Mouse (Mus musculus): ENCODE results near the gene Kcnn4. TPM values are rescaled to one million over a fixed set of nuclear protein-coding genes. Genes with fewer than 3 reads are reported as not detected.

Kcnn4 gene
- polyA plus RNA-seq, 1 experiment from 2014 or later: not detected

DNA sequence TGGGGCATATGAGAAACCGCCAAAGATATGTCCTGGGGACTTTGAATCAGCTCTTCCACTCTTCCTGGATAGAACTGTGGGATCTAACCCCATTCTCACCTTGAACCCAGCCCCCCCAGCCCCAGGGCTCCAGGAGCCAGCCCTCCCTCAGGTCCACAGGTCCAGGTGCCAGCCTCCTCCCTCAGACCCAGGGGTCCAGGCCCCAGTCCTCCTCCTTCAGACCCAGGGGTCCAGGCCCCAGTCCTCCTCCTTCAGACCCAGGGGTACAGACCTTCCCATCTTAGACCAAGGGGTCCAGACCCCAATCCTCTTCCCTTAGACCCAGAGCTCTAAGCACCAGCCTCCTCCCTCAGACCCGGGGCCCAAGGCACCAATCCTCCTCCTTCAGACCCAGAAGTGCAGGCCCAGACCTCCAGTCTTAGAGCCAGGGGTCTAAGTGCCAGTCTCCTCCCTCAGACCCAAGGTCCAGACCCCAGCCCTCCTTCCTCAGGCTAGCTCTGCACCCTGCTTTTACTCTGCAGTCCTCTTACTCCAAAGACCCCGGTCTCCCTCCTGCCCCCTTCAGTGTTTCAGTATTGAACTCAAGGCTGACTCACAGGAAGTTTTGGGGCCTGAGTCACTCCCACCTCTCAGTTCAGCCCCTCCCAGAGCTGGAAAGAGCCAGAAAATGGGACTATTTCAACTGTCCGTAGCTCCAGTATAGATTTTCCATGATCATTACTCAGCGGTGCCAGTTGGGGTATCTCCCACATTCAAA is 4.6 kb upstream of the Kcnn4 start:
- no peak for DNase-seq (ENCODE audit: low read depth, low spot score)
- peak; percentile 25 for ATAC-seq
- in situ Hi-C loops (cut with MboI; ENCODE audit: low pct_unique_long_range_greater_than_20kb): loop anchor here (5.0 kb wide), 1 partner anchor 42 kb away; no protein-coding TSS in a partner anchor

DNA sequence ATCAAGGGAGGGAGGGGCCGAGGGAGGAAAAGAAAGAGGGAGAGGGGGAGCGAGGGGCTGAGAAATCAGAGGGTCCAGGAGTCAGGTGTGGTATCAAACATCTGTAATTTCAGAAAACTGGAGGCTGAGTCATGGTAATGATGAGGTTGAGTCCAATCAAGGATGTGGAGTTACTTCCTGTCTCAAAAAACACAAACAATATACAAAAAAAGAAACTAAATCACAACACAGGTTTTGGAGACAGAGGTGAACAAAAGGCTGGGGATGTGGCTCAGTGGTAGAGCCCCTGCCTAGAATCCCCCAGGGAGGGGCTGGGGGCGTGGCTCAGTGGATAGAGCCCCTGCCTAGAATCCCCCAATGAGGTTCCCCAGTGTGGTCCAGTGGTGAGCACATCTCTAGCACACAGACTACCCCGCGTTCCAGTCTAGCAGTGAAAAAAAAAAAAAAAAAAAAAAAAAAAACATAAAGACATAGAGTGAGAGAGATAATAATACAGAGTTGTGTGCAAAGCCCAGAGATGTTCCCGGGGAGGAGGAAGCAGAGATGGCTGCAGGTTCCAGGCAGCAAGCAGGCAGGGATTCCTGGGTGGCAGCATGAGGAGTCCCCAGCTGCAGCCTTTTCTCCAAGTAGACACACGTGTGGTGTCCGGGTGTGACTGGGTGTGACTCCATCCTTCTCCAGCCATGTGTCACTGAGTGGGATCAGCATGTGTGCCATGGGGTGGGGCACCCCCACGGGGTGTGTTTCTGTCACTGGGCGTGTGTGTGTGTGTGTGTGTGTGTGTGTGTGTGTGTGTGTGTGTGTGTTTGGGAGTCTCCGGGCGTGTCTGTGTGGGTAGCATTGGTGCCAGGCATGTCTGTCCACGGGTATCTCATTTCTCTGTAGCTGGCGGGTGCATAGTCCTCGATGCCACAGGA is 3.1 kb upstream of the Kcnn4 start:
- no peak for DNase-seq (ENCODE audit: low read depth, low spot score)

More for the DNA sequence above, 4.6 kb upstream of the Kcnn4 start:
- no peaks in the 10 kb centered on the region for H3K27me3 ChIP-seq
- ChIA-PET POLR2A (interaction anchor here (0.7 to 1.6 kb wide), 4 partner anchors 19 to 40 kb away, joined by 3 to 4 read pairs (median 4); partner anchors contain the start of gene Smg9), CTCF (interaction anchor here (0.7 to 3.5 kb wide), 12 partner anchors 11 to 107 kb away, joined by 3 to 26 read pairs (median 3); partner anchors contain the start of gene Smg9)
- no peak for TF ChIP-seq CTCF (IDR thresholded peaks at IDR 0.05)

DNA sequence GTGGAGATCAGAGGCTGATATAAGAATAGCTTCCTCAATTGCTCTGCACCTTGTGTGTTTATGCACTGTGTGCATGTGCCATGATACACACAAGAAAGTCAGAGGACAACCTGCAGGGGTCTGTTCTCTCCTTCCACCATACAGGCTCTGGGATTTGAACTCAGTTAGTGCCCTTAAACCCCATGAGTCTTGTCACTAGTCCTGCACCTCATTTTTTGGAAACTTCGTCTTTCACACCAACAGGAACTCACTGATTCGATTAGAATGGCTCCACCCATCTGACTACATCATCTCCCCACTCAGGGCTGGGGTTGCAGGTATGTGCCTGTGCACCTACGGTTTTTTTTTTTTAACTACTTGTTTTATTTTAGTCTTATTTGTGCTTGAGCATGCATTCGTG is 1.8 kb upstream of the Kcnn4 start:
- ATAC-seq (no peak), DNase-seq (ENCODE audit: low read depth, low spot score) (no peak)
- ChIA-PET POLR2A (no interaction called here), CTCF (no interaction called here)
- in situ Hi-C loops (cut with MboI; ENCODE audit: low pct_unique_long_range_greater_than_20kb): loop anchor here (5.0 kb wide), 1 partner anchor 39 kb away; no protein-coding TSS in a partner anchor
- no peaks in the 10 kb centered on the region for H3K27me3 ChIP-seq
- no peak for TF ChIP-seq CTCF (IDR thresholded peaks at IDR 0.05)

More for the DNA sequence above, 3.1 kb upstream of the Kcnn4 start:
- TF ChIP-seq CTCF (IDR thresholded peaks at IDR 0.05): no peak
- in situ Hi-C loops (cut with MboI; ENCODE audit: low pct_unique_long_range_greater_than_20kb): loop anchor here (5.0 kb wide), 1 partner anchor 40 kb away; no protein-coding TSS in a partner anchor
- ATAC-seq: no peak
- ChIA-PET CTCF (interaction anchor here (1.0 to 3.5 kb wide), 2 partner anchors 17 to 106 kb away, joined by 3 to 26 read pairs; no protein-coding TSS in a partner anchor), POLR2A (no interaction called here)
- no peaks in the 10 kb centered on the region for H3K27me3 ChIP-seq

DNA sequence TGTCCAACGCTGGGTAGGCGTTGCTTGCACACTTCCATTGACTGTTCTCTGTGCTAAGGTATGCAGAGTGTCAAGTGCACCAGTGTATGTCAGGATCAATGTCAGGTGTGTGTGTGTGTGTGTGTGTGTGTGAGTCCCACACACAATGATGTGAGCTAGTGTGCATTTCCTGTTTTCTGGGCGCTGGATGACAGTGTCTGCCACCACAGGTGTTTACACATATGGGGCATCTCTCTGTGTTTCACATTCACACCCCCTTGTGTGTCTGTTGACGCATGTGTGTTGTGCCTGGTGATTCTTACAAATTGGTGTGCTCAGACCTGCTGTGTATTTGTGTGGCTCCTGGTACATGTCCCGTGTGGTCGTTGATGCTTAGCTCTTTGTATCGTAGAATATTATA is 1.1 kb upstream of the Kcnn4 start:
- ChIA-PET CTCF (no interaction called here), POLR2A (no interaction called here)
- ATAC-seq (no peak), DNase-seq (ENCODE audit: low read depth, low spot score) (no peak)
- no peak for TF ChIP-seq CTCF (IDR thresholded peaks at IDR 0.05)
- H3K27me3 ChIP-seq: no peaks in the 10 kb centered on the region
- in situ Hi-C loops (cut with MboI; ENCODE audit: low pct_unique_long_range_greater_than_20kb): loop anchor here (5.0 kb wide), 1 partner anchor 38 kb away; no protein-coding TSS in a partner anchor

DNA sequence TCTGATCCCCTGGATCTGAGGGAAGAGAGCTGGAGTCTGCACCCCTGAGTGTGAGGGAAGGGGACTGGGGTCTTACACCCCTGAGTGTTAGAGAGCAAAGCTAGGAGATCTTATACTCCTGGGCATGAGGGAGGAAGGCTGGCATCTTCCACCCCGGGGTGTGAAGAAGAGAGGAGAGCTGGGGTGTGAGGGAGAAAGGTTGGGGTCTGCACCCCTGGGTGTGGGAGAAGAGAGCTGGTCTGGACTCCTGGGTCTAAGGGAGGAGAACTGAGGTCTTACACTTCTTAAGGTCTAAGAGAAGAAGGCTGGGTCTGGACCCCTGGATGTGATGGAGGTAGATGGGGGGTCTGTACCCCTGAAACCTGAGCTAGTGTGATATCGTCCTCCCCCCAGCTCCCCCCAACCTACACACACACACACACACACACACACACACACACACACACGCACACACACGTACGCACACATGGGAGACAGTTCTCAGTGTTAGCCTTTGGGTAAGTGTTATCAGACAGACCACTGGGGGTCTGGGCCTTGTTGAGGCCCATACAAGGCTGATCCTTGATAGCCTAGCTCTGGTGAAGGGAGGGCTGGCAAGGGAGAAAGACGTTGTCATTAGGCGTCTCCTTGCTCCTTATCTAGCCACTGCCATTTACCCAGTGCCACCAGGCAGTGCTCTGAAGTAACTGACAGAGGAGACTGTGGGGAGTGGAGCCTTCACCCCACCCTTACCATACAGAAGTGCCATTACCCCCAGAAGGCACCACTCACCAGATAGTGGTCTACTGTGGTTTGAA is 1.1 kb downstream of the Kcnn4 start:
- DNase-seq (ENCODE audit: low read depth, low spot score) (no peak), ATAC-seq (no peak)
- ChIA-PET POLR2A (no interaction called here), CTCF (interaction anchor here (1.0 to 1.3 kb wide), 2 partner anchors 13 to 36 kb away, joined by 4 to 5 read pairs; no protein-coding TSS in a partner anchor)
- in situ Hi-C loops (cut with MboI; ENCODE audit: low pct_unique_long_range_greater_than_20kb): no loop called here
- TF ChIP-seq CTCF (IDR thresholded peaks at IDR 0.05): no peak
- no peaks in the 10 kb centered on the region for H3K27me3 ChIP-seq

DNA sequence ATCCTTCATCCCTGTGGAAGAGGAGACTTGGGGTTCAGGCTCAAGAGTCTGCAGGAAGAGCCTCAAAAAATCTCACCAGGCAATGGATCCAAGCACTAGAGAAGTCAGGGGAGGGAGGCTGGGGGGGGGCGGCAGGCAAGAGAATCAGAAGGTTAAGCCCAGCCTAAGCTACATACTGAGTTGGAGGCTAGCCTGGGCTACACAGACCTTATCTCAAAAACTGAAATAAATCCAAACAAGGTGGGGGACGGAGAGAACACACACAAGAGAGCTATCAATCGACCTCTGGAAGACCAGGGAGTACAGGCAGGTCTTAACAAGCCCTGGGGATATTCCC is 1.7 kb downstream of the Kcnn4 start:
- DNase-seq (ENCODE audit: low read depth, low spot score) (no peak), ATAC-seq (no peak)
- no peaks in the 10 kb centered on the region for H3K27me3 ChIP-seq
- POLR2A ChIA-PET: no interaction called here
- no peak for TF ChIP-seq CTCF (IDR thresholded peaks at IDR 0.05)
- CTCF ChIA-PET: interaction anchor here (1.3 kb wide), 1 partner anchor 12 kb away, joined by 5 read pairs; no protein-coding TSS in a partner anchor
- in situ Hi-C loops (cut with MboI; ENCODE audit: low pct_unique_long_range_greater_than_20kb): no loop called here

DNA sequence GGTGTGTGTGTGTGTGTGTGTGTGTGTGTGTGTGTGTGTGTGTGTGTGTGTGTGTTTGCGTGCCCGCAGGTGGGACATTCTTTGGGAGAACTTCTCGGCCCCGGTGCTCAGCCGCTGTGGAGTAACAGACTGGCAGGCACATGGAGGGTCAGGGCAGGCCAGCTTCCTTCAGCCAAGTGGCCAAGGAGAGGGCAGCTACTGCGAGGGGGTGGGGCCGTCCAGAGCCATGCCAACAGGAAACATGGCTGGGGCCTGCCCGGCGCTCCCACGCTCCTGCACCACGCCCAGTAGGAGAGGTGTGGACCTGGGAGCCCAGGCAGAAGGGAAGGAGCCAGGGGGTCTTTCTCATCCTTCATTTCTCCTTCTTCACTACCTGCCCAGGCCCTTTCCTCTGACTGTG is 2.2 kb downstream of the Kcnn4 start:
- CTCF ChIA-PET: no interaction called here
- DNase-seq (ENCODE audit: low read depth, low spot score): no peak
- TF ChIP-seq CTCF (IDR thresholded peaks at IDR 0.05): no peak
- H3K27me3 ChIP-seq: no peaks in the 10 kb centered on the region
- POLR2A ChIA-PET: no interaction called here
- ATAC-seq: no peak
- in situ Hi-C loops (cut with MboI; ENCODE audit: low pct_unique_long_range_greater_than_20kb): no loop called here

DNA sequence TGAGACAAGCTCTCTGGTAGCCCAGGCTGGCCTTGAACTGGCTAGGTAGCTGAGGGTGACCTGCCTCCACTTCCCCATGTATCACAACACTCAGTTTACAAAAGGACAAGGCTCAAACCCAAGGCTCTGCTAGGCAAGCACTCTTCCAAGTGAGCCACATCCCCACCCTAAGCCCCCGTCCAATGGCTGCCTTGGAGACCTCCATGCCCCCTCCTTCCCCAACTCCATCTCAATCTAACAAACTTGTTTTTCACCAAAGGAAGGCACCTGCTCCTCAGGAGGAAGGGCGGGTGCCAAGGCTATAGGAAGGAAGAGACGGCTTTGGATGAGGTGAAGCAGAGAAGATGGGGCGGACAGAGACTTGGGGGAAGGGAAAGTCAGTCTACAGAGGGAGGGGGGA is 2.7 kb downstream of the Kcnn4 start:
- CTCF ChIA-PET: no interaction called here

DNA sequence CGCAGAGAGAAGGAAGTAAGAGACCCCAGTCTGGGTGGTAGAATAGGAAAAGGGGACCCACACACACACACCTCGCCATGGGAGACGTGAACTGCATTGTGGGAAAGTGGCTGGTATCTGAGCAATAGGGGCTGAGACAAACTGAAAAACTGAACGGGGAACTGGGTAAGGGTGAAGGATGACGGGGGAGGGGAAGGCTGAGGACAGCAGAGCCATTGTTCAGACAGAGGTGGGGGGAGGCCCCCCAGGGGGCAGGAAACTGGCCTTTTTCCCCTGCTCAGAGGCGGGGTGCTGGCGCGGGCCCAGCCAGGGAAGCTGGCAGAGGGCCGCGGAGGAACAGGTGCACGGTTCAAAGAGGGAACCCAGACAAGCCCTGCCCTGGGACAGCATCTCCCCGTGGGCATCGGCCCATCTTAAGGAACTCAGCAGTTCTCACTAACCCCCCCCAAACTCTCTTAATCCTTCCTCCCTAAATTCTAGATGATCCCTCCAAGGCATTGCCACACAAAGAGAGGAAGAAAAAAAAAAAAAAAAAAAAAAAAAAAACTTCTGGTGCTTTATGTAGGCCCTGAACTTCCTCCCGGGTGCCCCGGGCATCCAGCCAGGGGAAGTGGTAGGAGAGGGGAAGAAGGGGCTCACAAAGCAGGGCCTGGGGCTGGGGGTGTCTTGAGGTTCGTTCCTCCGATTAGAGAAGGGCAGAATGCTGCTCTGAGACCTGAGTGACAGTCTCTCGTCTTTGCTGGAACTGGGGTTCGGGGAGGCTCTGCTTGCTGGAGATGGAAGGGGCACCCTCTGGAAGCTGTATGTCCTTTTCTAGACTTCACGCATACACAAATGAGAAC is 3.7 kb downstream of the Kcnn4 start:
- in situ Hi-C loops (cut with MboI; ENCODE audit: low pct_unique_long_range_greater_than_20kb): no loop called here
- no peak for TF ChIP-seq CTCF (IDR thresholded peaks at IDR 0.05)
- ChIA-PET CTCF (interaction anchor here (0.8 kb wide), 1 partner anchor 12 kb away, joined by 3 read pairs; no protein-coding TSS in a partner anchor), POLR2A (interaction anchor here (0.5 to 0.6 kb wide), 2 partner anchors 190 to 879 kb away, joined by 4 read pairs; no protein-coding TSS in a partner anchor)
- H3K27me3 ChIP-seq: no peaks in the 10 kb centered on the region
- no peak for ATAC-seq
- DNase-seq (ENCODE audit: low read depth, low spot score): no peak

More for the DNA sequence above, 2.7 kb downstream of the Kcnn4 start:
- in situ Hi-C loops (cut with MboI; ENCODE audit: low pct_unique_long_range_greater_than_20kb): no loop called here
- POLR2A ChIA-PET: no interaction called here
- no peaks in the 10 kb centered on the region for H3K27me3 ChIP-seq
- no peak for DNase-seq (ENCODE audit: low read depth, low spot score)
- ATAC-seq: no peak
- TF ChIP-seq CTCF (IDR thresholded peaks at IDR 0.05): no peak
